Comparison of ENCODE assay signal across 7 mouse cellular contexts in genomic region chr1:93726974-93727373, GRCm38 (mm10). TPM values are rescaled to one million over a fixed set of nuclear protein-coding genes. Genes with fewer than 3 reads are reported as not detected.
DNase-seq lines count a peak whose midpoint lies in the region; TF ChIP-seq lines count a peak whose summit lies in the region.

No protein-coding gene starts in this region.

- H3K4me3 ChIP-seq in bone marrow macrophage, adult 2 months (ENCODE audit: insufficient read depth, low read length), result no peak overlapping the region

- no peak for TF ChIP-seq POLR2A in bone marrow macrophage, adult 2 months (IDR thresholded peaks at IDR 0.05; ENCODE audit: borderline replicate concordance, low read depth, low read length)

- peak; percentile 22 for DNase-seq in Muller cell, postnatal 12 days (ENCODE audit: inconsistent ontology term)
- DNase-seq in fibroblast of lung, adult 2 months (ENCODE audit: low read depth), result peak; percentile 10
- peak; percentile 68 to 86 for DNase-seq in heart, postnatal 10 days
- peak; percentile 33 to 39 for DNase-seq in layer of hippocampus, adult 8-10 months (ENCODE audit: low spot score in 2 of 2)
- peak; percentile 76 for DNase-seq in lung, postnatal 25 days (ENCODE audit: low spot score)
- peak; percentile 51 for DNase-seq in right cerebral cortex, postnatal 14 days

- no peak overlapping the region for H3K27ac ChIP-seq in bone marrow macrophage, adult 2 months (ENCODE audit: insufficient read depth, low read depth, low read length)

- intact Hi-C loops in heart, postnatal 10 days (cut with DNase I), result loop anchor here (1.0 to 10.0 kb wide), 3 partner anchors 59 to 282 kb away; partner anchors contain the start of gene Farp2

- H3K4me1 ChIP-seq in bone marrow macrophage, adult 2 months (ENCODE audit: control insufficient read depth, insufficient read depth, low read length), result no peaks in the 10 kb centered on the region

- peak; percentile 68 for TF ChIP-seq CTCF in bone marrow macrophage, adult 2 months (IDR thresholded peaks at IDR 0.05; ENCODE audit: low read depth, low read length)

RNA-seq across cellular contexts. Expression of gene Atg4b, which starts 24.3 kb away (rescaled TPM):
- polyA plus RNA-seq in bone marrow macrophage, adult 2 months (2012; ENCODE audit: insufficient read depth, insufficient read length, missing spikeins), result 43.8 and 51.6 TPM in 2 replicates
- total RNA-seq in heart, postnatal 10 days (2021), result 10 to 100 TPM; 46.6 to 55.0 TPM
- 10 to 100 TPM; 73.6 to 96.0 (median 80.6) TPM for total RNA-seq in layer of hippocampus, adult 8-10 months (2022)

RNA-seq across cellular contexts. Expression of gene Thap4, which starts 27.7 kb away (rescaled TPM):
- 22.1 and 22.2 TPM in 2 replicates for polyA plus RNA-seq in bone marrow macrophage, adult 2 months (2012; ENCODE audit: insufficient read depth, insufficient read length, missing spikeins)
- 10 to 100 TPM; 65.3 to 74.0 TPM for total RNA-seq in heart, postnatal 10 days (2021)
- 10 to 100 TPM; 29.2 to 36.4 (median 36.0) TPM for total RNA-seq in layer of hippocampus, adult 8-10 months (2022)

RNA-seq across cellular contexts. Expression of gene Bok, which starts 41.5 kb away (rescaled TPM):
- 0.63 TPM in 1 of 2 replicates, not detected in the other for polyA plus RNA-seq in bone marrow macrophage, adult 2 months (2012; ENCODE audit: insufficient read depth, insufficient read length, missing spikeins)
- 10 to 100 TPM; 10.2 to 10.4 TPM for total RNA-seq in heart, postnatal 10 days (2021)
- 10 to 100 TPM; 52.3 to 55.7 (median 52.8) TPM for total RNA-seq in layer of hippocampus, adult 8-10 months (2022)

Comparison
In these comparisons a context has a peak if more than half of its experiments do, and no peak if none do; other contexts are left out.
1. DNase-seq: peak in every context shown above with its lines; median percentile 77 in heart, postnatal 10 days; 76 in lung, postnatal 25 days; 51 in right cerebral cortex, postnatal 14 days; 36 in layer of hippocampus, adult 8-10 months; 22 in Muller cell, postnatal 12 days; 10 in fibroblast of lung, adult 2 months.
2. RNA of gene Bok, which starts 41.5 kb away (total RNA-seq): 52.3 to 55.7 TPM in layer of hippocampus, adult 8-10 months; 10.2 to 10.4 TPM in heart, postnatal 10 days; every median in the first group is over 4 times any median in the second.